Mouse (Mus musculus): ENCODE data around the gene Atxn7l1.

- TF ChIP-seq POLR2A (IDR thresholded peaks at IDR 0.05; ENCODE audit: insufficient read length, low read depth) (no peak), MYOD1 (IDR thresholded peaks at IDR 0.05; ENCODE audit: control insufficient read depth in 1 of 3, insufficient read length in 2 of 3, low read depth in 2 of 3) (no peak), MAX (IDR thresholded peaks at IDR 0.05; ENCODE audit: low read depth) (no peak), E2F4 (IDR thresholded peaks at IDR 0.05; ENCODE audit: insufficient read depth) (no peak), MYOG (IDR thresholded peaks at IDR 0.05; ENCODE audit: control insufficient read depth in 1 of 3, insufficient read depth in 1 of 3, insufficient read length in 2 of 3, low read depth in 2 of 3) (no peak), USF1 (IDR thresholded peaks at IDR 0.05; ENCODE audit: low read depth) (no peak), CEBPB (IDR thresholded peaks at IDR 0.05; ENCODE audit: insufficient read depth, poor library complexity, severe bottlenecking) (no peak)
Measured at GRCm38 (mm10) chr12:33332046-33332445, 184.6 kb downstream of the Atxn7l1 start.

All from myocyte (in vitro differentiated cells).